Mouse (Mus musculus) testis, postnatal 14 days (tissue): ENCODE measurements around the gene Ltbp4.

Source experiments
- DNase-seq: peaks from one replicate; pipeline ENCODE4 v3.0.0; 2021; ENCODE audit warnings: low spot score

Ltbp4 gene

DNA sequence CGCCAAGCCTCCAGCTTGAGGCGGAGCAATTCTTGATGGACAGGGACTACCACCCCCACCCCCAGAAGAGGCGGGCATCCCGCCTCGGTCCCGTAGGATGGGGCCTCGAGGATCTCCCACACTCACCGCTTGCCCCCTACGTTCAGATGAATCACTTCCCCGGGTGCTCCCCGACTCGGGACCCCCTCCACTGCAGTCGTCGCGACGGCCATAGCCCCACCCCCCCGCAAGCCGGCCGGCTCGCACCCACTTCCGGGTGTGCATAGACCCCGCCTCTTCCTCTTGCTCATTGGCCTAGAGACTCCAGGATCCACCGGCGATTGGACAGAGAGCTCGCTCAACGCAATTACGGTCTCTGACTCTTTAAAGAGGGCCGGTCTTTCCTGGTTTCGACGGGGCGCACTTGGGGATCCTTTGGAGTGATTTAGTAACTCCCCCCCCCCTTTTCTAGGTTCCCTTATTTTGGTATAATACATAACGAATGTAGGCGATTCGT lies 18.3 kb upstream of the Ltbp4 start, which contains the start of gene Shkbp1:
Shkbp1 (minus strand) TSS at position 275 of the 496 bp plus-strand sequence.
- DNase-seq: peak; percentile 86

DNA sequence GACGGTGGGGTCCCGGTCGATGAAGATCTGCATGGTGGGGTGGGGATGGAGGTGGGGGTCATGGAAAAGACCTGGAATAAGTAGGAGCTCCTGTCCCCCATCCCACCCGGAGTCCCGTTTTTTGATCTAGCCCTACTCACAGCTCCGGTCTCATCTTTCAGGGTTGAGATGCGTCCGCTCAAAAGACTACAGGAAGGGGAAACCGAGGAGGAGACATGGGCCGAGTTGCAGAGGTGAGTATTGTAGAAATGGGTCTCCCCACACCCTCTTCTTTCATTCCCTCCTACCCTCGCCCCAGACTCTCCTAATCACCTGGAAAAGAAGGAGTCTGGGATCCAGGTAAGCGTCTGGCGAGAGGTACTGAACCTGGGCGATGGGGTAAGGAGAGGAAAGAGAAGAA lies 17.8 kb upstream of the Ltbp4 start:
- no peak for DNase-seq

GRCm38 (mm10) chr7:27354783-27355182 lies 17.3 kb upstream of the Ltbp4 start:
- DNase-seq: no peak

DNA sequence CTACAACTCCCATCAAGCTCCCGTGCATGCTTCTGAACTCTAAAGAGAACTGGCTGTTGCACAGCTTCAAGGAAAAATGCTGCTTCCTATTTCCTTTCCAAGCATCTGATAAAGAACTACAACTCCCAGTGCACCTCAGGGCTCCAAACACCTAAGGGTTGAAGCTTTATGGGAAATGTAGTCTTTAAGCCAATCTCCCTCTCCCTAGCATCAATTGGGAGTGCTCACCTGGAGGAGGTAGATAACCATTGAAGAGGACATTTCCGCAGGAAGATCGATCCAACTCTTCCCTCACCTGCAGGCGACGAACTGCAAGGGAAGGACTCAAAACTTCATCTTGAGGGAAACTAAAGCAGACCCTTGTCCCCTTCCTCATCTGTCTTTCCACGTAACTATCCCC lies 16.7 kb upstream of the Ltbp4 start:
- no peak for DNase-seq

DNA sequence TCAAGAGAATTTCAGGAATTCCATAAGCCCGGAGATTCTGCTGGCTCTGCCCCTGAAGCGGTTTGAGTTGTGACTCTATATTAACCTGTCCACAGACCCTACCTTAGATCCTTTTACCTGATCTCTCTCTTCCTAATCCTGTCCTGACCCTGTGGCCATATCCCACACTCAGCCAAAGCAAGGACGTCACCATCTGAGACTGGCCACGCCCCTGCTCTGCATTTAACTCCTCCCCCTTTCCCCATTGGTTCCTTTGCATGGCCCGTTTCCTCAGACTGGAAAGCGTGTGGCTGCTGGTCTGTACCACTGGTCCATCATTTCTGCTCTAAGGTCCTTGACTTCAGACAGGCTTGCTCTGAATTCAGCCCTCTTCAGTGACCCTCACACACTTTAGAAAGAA lies 8.0 kb upstream of the Ltbp4 start:
- DNase-seq: no peak

GRCm38 (mm10) chr7:27342595-27342994 lies 5.1 kb upstream of the Ltbp4 start:
- no peak for DNase-seq

- DNase-seq: no peak
Measured at GRCm38 (mm10) chr7:27339519-27339918, 2.0 kb upstream of the Ltbp4 start.

DNA sequence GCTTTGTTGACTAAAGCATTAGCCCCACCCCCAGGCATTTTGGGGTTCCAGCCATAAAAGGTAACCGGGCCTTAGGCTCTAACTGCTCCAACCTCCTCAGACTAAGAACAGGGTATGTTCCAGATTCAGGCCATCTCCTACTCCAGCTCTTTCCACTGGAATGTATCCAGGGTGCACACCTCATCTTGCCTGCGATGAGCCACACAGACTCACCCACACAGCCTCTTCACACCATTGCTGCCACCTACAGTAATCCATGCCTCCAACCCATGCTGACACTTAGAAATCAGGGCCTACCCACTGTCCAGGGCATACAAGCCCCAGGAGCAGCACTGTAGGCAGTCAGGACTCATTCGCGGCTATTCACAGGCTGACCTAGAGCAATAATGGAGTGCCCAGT lies 1.6 kb upstream of the Ltbp4 start:
- no peak for DNase-seq

DNA sequence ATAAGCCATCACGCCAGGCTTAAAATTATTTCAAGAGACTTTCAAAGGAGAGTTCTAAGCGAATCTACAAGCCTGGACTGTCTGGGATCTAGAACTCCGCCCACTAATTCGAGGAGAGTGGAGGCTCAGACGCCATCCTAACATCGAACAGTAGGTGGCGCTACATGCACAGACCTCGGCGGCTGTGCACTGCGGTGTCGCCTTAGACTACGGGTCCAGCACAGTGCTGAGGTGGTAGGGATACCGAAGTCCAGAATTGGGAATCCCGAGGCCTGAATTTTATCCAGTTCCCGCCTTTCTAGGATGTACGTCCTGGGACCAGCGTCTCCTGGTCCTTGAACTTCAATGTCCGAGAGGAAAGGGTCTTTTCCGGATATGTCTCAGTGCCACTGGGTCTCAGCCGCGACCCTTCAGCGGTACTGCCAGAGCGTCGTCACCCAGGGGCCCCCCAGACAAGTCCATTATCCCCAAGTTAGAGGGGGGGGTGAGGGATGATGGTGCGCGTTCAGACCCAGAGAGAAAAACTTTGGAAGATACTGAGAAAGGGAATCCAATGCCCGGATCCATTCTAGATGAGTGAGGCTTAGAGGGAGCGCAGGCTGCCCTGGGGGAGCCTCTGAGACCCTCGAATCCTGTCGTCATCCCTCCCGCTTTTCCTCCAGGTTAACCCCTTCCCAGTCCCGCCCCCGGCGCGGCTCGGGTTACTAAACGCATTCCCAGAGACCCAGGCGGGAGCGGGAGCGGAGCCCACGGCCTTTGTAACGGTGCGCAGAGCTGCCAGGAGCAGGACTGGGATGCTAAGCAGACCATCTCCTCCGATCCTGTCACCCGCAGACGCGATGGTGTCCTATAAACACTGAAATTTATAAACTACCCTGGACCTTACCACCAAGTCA lies 1.3 kb downstream of the Ltbp4 start:
- DNase-seq: peak; percentile 83

- DNase-seq: no peak
Measured at GRCm38 (mm10) chr7:27335011-27335720, 2.3 kb downstream of the Ltbp4 start.

DNA sequence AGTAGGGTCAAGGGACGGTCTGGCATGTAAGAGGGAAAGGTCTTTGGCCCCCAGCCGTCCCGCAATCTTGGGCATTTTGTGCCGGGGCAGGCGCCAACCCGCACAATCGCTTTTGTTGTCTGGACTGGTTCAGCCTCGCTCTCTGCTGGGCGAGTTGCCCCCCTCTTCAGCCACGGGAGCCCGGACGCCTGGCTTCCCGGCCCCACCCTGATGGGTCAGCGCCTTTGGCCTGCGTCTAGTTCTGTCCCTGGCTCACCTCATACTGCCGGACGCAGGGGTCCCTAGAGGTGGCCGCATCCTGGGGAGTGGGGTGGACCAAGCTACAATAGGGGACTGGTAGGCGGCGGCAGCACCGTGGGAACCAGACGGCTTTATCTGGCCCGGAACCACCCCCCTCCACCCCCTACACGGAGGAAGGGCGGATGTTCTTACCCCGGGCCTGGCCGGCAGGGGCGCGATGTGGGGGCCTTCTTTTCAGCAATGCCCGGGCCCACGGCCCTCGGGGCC lies 3.0 kb downstream of the Ltbp4 start:
- DNase-seq: no peak

- DNase-seq: no peak
Measured at GRCm38 (mm10) chr7:27333316-27333941, 4.1 kb downstream of the Ltbp4 start.

DNA sequence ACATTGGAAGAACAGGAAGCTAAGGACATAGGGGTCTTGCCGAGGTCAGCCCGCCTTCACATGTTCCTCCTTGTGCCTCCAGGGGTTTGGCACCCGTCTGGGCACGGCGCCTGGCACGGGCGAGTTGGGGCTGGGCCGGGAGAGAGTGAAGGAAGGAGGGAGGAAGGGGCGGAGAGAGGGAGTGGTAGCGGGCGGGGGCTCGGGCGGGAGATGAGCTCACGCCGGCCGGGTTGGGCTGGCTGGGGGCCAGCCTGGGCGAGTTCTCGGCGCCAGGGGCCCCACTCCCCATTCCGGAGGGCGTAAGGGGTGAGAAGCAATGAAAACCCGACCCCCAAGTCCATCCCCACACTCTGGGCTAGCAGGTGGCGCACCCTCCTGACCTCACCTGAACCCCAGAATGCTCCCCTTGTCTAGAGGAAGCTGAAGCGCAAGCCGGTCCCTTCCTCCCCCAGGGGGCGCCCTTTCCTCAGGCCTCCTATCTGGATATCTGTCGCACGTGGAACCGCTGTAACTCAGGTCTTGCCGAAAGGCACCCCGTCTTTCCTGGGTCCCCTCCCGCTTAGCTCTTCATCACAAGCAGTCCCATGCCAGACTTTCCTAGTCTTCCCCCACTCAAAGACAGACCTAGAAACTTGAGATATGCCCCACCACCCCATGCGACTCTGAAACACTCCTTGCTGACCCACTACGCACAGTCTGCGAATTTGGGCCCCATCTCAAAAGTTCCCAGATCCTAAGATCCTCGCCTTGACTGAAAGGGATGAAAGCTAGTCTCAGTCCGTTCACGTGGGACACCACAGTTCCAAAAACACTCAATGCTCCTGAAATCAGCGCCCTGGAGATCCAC lies 4.9 kb downstream of the Ltbp4 start:
- DNase-seq: peak; percentile 82

- DNase-seq: no peak
Measured at GRCm38 (mm10) chr7:27331854-27332253, 5.6 kb downstream of the Ltbp4 start.

DNA sequence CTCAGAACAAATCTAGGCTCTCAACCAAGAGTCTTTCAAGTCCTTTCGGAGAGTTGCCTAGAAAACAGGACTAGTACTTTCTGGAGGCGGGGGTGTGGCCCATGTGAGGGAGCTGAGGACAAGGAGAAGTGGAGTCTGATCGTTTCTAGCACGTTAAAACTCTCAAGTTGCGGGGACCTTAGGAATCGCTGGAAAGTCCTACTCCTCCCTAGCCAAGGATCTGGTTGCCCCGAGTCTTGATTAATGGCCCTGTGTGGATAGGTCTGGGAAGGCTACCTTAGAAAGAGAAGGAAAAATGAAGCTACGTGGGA lies 6.0 kb downstream of the Ltbp4 start:
- peak; percentile 56 for DNase-seq

DNA sequence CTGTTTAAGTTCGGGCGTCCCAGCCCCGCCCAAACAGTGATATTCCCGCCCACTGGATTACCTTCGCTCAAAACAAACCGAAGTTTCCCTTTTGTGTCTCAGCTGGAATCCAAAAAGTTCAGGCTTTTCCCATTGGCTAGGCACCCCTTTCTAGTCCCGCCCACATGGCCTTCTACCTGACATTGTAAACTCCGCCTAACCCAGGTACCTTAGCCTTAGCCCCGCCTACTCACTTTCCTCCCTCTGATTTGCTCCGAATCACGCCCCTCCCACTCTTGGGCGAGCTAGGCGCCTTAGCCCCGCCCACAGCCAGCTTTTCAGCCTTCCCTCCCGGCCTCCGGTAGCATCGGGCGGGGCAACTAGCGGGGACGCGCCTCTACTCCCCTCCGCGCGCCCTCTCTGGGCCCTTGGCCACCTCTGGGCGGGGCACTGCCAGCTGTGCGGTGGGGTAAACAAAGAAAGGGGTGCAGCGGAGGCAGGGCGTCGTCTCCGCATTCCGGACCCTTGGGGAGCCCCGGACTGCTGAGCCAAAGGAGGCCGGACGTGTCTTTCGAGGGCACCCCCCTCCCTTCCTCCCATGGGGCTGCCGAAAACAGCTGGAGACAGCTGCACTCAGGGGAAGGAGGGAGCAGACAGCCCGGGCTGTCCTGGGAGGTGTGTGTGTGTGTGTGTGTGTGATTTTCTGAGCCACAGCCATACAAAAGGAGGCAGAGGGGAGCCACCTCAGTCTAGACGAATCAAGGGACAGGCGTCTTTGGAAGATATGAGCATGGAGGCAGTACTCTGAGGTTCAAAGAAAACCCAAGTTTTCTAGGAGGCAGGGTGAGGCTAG lies 6.6 kb downstream of the Ltbp4 start:
- peak; percentile 89 for DNase-seq

DNA sequence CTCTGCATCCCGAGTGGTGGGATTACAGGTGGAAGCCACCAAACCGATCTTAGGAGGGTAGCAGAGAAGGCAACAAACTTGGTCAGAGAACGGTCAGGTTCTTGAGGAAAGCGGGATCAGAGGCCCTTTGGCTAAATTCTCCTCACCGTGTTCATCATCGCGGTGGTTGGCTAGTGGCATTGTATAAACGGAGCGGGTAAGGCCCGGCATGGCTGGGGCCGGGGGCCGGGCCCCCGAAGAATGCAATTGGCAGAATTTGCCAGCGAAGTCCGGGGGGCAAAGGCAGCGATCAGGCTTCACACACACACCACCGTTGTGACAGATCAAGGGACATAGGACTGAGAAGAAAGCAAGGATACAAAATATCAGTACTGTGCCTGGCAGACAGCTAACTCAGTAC lies 7.5 kb downstream of the Ltbp4 start:
- no peak for DNase-seq

DNA sequence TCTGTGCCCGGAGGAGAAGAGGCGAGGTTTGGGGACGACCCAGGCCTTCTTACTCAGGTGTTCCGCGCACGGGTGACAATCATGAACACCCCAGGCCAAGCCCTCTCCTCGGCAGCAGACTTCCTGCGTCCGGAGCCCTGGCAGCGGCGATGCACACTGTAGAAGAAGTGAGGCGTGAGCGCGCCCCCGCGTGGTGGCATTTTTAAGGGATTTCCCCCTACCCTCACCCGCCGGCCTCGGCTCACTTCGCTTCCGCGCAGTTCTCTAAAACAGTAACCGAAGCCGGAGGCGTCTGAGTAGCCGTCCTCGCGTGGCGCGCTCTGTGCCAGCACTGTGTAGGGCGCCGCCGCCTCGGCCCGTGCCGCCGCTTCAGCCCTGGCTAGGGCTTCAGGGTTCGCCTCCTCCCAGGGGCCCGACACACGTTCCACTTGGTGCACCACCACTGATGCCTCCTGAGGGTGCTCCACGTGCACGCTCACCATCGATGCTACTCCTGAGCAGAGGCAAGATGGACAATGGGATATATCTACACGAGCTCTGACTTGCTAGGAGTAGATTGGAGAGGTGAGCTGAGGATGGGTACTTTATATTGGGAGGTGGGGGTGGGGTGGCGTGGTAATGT lies 8.1 kb downstream of the Ltbp4 start:
- DNase-seq: peak; percentile 51

GRCm38 (mm10) chr7:27328648-27329047 lies 8.8 kb downstream of the Ltbp4 start:
- no peak for DNase-seq

- no peak for DNase-seq
Measured at GRCm38 (mm10) chr7:27328161-27328560, 9.3 kb downstream of the Ltbp4 start.
